Mouse (Mus musculus) 416B (cell line): Measurements from ENCODE around the gene Slc16a13.
"Not testable (repeated sequence)": the region's sequence is repeated elsewhere in the genome, so short reads cannot be mapped to it uniquely, and the experiment has no call there.

Experiments
- DNase-seq: peaks from one replicate; pipeline ENCODE4 v3.0.0; 2011; ENCODE audit warnings: low read depth

Gene Slc16a13

GRCm38 (mm10) chr11:70171181-70171580 lies 49.7 kb downstream of the Slc16a13 start:
- no peak for DNase-seq

GRCm38 (mm10) chr11:70170291-70170690 lies 50.6 kb downstream of the Slc16a13 start:
- no peak for DNase-seq

GRCm38 (mm10) chr11:70169471-70169870 lies 51.4 kb downstream of the Slc16a13 start:
- DNase-seq: not testable (repeated sequence)

GRCm38 (mm10) chr11:70168136-70168535 lies 52.7 kb downstream of the Slc16a13 start:
- DNase-seq: no peak
